Mouse (Mus musculus): Measurements from ENCODE around the gene Rtn3.
A peak's percentile ranks its signal among the peaks of the same experiment; 100 is the strongest.

Gene Rtn3

DNA sequence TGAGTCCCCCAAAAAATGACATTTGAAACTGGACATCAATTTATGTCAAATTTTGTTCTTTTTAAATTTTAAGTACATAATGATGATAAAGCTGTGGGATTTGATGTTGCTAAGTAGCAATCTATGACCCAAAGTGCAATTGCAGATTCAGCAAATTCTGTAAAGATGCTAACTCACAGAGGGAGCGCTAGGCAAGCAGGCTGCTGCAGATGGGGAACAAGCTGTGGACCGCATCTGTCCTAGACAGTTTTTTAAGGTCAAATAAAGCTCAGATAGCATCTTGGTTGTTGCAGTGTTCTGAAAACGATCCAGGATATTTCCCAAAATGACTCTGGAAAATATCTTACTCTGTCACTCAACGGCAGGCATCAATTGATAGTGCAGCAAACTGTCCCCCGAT is 995 bp upstream of the Rtn3 start:
- DNase-seq: peak; percentile 14

GRCm38 (mm10) chr19:7483512-7483882 is 416 bp upstream of the Rtn3 start:
- no peak for DNase-seq

GRCm38 (mm10) chr19:7482266-7482598 is 849 bp downstream of the Rtn3 start:
- no peak for DNase-seq

- peak; percentile 49 for DNase-seq
Observed at GRCm38 (mm10) chr19:7481541-7482265, 1.4 kb downstream of the Rtn3 start.

- DNase-seq: no peak
Observed at GRCm38 (mm10) chr19:7479751-7480248, 3.3 kb downstream of the Rtn3 start.

GRCm38 (mm10) chr19:7470643-7471042 is 12.4 kb downstream of the Rtn3 start:
- no peak for DNase-seq

DNA sequence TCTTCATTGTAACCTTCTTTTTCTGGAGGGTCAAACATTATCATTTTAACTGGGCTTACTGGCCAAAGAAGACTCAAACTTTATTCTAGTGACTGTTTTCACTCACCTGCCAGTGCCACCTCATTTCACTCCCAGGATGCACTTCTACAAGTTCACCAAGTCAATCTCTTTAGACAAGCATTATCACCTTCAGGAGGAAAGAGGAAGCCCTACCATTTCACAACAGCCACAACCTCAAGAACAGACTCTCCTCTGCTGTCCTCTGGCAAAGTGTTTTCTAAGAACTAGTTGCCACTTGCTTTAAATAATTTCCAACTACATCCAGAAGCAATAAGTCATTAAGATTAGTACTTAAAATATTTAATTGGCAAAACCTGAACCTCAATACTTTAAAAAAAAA is 15.2 kb downstream of the Rtn3 start:
- no peak for DNase-seq

DNA sequence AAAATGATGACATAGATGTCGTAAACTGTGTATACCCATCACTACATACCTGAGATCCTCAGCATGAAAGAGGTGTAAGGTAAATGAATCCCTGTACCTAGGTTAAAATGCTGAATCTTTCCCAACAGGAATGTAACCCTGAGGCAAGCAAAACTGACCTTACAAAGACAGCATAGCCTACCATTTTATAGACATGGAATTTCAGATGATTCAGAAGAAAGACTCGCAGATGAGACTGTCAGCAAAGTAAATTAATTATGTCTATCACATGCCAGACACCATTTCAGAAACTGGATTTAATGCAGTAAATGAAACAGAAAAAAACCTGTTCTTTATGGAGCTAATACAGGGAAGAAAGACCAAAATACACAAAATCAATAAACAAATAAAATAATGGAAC is 23.7 kb downstream of the Rtn3 start:
- DNase-seq: no peak

DNA sequence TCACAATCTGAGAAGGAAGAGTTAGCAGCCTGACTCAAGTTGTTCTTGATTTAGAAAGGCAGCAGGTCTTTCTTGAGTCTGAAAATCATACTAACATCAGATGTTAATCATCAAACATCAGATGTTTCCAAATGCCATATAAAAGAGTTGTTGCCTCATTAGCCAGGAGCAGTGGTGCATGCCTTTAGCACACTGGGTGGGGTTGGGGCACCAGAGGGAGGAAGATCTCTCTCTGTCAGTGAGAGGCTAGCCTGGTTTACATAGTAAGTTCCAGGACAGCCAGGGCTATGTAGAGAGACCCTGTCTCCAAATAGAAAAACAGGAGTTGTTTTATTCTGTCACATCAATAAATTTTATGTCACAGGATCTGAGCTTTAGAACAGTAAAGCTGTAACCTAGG is 24.2 kb downstream of the Rtn3 start:
- DNase-seq: no peak

GRCm38 (mm10) chr19:7456803-7457202 is 26.3 kb downstream of the Rtn3 start:
- peak; percentile 11 for DNase-seq

DNA sequence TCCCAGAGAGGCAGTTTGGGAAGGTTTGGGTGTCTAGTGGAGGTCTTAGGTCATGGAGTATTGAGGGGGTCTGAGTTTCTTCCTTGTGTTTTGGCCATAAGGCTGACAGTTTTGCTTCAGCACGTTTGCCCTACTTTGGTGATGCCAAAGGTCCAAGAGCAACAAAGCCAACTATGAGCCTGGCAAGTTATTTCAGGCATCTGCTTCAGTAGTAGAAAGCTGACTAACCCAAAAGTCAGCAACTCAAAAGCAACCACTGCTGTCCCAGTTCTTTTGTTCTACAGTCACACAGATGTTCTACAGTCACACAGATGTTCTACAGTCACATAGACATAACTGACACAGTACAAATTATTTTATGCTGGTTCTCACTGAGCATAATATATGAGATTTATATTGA is 37.5 kb downstream of the Rtn3 start:
- DNase-seq: no peak

- no peak for DNase-seq
Observed at GRCm38 (mm10) chr19:7445105-7445504, 38.0 kb downstream of the Rtn3 start.

GRCm38 (mm10) chr19:7441493-7441892 is 41.6 kb downstream of the Rtn3 start:
- no peak for DNase-seq

DNA sequence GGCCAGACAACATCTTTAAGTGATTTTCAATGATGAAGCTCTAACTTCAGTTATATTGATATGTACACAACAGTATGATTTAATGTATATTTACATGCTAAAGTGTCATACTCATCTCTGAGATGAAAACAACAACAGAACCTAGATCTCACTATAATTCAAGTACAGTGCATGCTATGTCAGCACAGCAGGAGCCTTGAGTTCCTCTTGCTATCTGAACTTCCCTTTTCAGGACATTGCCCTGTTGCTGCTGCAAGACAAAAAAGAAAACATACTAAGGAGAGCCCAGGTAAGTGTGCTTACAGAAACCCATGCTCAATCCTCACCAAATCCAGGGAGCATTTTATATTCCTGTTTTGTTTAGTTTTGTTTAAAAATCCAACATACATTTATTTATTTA is 44.8 kb downstream of the Rtn3 start:
- no peak for DNase-seq

DNA sequence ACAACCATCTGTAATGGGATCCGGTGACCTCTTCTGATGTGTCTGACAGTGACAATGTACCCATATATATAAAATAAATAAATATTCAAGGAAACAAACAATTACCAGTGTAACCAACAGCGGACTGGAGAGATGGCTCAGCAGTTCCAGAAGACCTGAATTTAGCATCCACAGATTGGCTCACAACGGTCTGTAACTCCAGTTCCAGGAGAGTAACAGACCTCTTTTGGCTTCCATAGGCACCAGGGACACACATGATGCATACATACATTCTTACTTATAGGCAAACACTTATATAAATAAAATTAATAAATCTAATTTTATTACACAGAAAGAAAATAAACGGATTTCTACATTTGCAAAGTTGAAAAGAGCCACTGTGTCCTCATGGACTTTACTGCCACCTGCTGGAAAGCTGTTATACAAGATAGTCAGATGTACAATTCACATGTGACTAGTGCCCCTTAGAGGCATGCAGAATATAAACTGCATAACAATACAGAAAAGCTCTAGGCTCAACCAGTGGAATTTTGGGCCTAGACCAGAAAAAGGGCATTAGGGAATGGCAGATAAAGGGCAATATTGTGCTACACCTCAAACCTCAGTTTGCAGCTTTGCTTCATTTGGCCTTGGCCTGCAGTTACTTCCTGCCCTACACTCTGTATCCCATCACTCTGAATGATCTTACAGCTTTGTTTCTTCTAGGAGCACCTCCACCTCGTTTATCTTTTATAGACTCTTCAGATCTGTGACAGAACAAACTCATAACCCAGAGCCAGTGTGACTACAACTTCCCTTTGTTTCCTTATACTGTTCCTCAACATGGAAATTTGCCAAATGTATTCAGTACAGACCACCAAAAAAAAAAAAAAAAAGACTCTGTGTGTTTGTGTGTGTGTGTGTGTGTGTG is 46.8 kb downstream of the Rtn3 start:
- no peak for DNase-seq

GRCm38 (mm10) chr19:7434887-7435286 is 48.2 kb downstream of the Rtn3 start:
- DNase-seq: no peak

DNA sequence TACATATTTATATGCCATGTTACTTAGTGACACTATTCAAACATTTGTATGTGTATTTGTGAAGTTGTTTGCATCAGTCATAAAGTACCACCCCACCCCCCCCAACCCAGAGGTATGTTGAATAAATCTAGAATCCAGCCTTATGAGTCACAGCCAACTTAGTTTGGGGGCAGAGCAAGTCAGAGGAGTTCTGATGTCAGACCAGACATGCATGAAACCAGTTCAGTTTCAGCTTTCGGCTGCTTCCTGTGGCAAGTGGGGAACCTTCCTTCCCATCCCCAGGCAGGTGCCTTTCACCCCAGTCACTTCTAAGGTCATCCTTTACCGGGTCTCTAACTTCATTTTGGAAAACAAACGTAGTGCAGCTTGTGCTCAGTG is 57.7 kb downstream of the Rtn3 start:
- DNase-seq: no peak

GRCm38 (mm10) chr19:7424590-7425397 is 58.3 kb downstream of the Rtn3 start:
- no peak for DNase-seq

- no peak for DNase-seq
Observed at GRCm38 (mm10) chr19:7424131-7424530, 59.0 kb downstream of the Rtn3 start.

GRCm38 (mm10) chr19:7423656-7424030 is 59.4 kb downstream of the Rtn3 start:
- no peak for DNase-seq

GRCm38 (mm10) chr19:7423028-7423655 is 59.9 kb downstream of the Rtn3 start:
- DNase-seq: peak; percentile 78

DNA sequence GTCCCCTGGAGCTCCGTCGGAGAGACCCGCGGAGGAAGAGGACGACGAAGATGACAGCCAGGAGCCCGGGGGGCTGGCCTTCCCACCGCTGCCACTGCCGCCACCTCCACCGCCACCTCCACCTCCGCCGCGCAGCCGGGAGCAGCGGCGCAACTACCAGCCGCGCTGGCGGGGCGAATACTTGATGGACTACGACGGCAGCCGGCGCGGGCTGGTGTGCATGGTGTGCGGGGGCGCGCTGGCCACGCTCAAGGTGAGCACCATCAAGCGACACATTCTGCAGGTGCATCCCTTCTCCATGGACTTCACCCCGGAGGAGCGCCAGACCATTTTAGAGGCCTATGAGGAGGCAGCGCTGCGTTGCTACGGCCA is 60.4 kb downstream of the Rtn3 start:
- no peak for DNase-seq

Measured in right cerebral cortex, postnatal 25 days (tissue).